Mouse (Mus musculus) left cerebral cortex, postnatal 4 days (tissue): ENCODE measurements around the gene Jpt1. TPM values are rescaled to one million over a fixed set of nuclear protein-coding genes. Genes with fewer than 3 reads are reported as not detected.
"Not testable (repeated sequence)": the region's sequence is repeated elsewhere in the genome, so short reads cannot be mapped to it uniquely, and the experiment has no call there.

ENCODE experiments used
- DNase-seq: peaks from one replicate; pipeline ENCODE4 v3.0.0-alpha.2; 2022
- intact Hi-C: fragments of 180-260 bp; cut with DNase I; formaldehyde crosslinking; loops from one replicate; pipeline ENCODE4 v1.15.1; 2025
- total RNA-seq, 2 experiments: library from RNA; stranded (reverse); gene quantifications; 2 replicates each; pipeline ENCODE4 v1.2.3; 2021

Gene Jpt1
- total RNA-seq, 2 experiments from 2014 or later, result 803 to 865 TPM

DNA sequence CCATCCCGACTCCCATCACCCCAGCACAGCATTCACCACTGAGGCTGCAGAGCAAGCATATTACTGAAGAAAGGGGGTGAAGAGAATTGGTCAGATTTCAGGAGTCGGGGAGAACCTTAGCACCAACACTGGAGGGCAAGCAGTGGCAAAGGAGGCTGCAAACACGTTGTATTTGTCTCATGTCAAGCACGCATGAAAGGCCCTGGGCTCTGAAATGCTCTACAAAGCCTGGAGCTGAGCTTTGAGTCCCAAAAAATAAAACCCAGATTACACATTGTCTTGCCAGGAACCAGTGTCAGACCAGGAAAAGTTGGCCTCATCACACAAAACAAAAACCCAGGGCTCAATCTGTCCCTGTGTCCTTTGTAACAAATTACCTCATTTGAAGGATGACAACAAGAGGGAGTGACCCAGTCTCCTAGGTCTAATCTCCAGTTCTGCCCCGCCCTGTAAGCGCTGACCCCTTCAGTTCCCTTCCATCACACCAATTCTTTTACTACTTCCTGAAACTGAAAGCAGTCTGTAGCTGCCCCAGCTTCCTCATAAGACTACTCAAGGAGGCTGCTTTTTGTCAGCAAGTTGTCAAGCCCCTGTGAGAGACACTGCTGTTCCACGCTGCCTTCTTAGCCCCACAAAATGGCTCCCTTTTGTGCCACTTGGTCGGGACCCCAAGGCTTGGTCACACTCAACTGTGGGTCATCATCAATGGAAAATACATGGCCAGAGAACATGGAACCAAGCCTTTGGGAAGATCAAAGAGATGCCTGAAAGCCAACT, 1.6 kb downstream of the Jpt1 start:
- intact Hi-C loops, result no loop called here
- DNase-seq, result no peak

DNA sequence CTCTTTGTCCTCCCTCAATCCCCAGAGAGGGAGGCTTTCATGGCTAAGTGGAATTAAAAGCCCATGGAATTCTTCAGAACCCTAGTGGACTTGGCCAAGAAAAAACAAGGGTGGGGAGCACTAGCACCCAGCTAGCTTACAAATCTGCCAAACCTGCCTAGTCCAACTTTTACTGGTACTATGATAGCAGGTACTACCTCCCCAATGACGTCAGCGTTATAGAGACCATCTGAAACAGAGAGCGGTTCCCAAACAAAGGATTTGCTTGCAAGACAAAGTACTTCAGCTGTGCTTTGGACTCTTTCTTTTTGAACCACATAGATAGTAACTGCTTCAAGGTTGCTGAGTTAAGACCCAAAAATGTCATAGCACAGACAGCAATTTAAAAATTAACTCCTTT, 2.2 kb downstream of the Jpt1 start:
- intact Hi-C loops, result no loop called here
- no peak for DNase-seq

DNA sequence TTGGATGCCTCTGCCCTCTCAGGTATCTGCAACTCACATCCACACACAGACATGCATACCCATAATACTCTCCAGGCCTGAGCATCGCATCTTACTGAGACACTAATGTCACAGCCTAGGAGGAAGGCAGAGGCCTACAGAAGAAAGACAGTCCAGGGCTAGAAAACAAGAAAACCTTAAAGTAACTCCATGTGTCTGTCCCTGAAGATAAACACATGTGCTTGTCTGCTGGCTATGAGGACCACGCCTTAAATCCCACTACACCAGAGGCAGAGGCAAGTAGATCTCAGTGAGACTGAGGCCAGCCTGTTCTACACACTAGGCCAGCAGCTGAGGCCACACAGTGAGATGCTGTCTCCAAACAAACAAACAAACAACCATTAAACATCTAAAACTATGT, 3.1 kb downstream of the Jpt1 start:
- no peak for DNase-seq
- intact Hi-C loops, result no loop called here

DNA sequence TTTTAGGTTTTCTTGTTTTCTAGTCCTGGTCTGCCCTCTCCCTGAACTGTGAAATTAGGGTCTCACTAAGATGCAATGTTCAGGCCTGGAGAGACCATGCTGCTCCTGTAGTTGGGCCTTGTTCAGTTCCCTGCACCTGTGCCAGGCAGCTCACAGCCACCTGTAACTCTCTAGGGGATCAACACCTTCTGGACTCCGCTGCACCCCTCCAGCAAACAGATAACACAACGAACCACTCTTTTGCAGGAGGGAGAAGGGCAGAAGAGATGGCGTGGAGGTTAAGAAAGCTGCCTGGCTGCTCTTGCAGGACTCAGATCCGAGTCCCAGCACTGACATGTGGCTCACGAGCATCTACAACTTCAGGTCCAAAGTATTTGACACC, 3.7 kb downstream of the Jpt1 start:
- DNase-seq, result no peak
- intact Hi-C loops, result no loop called here

DNA sequence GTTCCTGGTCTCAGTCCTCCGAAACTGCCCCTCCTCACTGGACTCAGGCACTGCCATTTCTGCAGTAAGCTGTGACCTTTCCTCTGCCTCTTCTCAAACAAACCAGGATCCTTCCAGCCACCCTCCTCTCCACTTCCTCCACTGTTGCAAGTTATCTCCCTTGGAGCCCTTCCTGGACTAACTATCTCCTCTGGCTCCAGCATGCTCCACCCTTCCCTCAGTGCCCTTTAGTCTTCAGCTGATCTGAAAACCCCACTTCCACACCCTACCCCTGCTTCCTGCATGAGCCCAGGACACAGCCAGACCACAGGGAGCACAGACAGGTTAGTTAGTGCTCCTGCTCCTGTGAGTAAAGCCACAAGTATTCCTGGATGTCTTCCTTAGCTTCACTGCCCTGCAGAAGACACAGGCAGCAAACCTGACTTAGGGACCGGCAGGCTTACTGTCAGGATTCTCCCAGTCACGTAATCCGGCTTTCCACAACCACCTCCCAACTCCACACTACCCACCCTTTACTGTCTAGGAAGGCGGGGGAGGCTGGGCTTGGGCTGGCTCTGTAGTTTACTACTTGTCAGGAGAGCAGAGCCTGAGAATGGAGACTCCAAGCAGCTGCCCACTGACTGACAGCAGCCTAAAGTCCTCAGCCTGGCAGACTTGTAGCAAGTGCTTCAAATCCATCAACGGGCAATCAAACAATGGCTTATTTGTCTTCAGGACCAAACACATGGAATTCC, 4.2 kb downstream of the Jpt1 start:
- intact Hi-C loops, result no loop called here
- no peak for DNase-seq

DNA sequence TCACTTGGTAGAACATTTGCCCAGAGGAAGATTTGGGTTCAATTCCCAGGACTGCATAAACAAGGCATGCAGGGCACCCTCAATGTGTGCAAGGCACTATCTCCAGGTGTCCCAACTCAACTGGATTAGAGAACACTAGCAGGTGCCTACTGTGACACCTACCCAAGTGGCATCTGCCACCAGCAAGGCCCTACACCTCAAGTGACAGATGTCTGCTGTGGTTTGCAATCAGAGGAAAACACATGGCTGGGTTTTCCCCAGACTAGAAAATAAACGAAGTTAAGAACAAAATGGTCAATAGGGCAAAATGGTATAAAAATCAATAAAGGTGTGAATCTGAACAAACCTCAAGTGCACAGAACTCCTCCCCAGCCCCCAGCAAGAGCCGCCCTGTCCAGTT, 6.1 kb downstream of the Jpt1 start:
- intact Hi-C loops, result no loop called here
- no peak for DNase-seq

DNA sequence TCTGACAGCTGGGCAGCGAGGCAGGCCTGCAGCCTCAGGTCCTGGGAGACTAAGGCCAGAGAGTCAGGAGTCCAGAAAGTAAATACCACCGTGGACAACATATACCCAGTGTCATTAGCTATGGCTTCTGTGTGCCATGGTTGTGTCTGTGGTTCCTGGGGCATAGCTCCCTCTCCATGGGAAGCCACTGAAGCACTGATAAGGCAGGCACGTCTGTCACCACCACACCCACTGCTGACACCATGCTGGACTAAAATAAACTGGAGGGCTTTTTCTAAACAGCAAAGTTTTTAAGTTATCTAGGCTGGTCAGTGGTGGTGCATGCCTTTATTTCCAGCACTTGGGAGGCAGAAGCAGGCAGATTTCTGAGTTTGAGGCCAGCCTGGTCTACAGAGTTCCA, 7.6 kb downstream of the Jpt1 start:
- intact Hi-C loops, result no loop called here
- no peak for DNase-seq

DNA sequence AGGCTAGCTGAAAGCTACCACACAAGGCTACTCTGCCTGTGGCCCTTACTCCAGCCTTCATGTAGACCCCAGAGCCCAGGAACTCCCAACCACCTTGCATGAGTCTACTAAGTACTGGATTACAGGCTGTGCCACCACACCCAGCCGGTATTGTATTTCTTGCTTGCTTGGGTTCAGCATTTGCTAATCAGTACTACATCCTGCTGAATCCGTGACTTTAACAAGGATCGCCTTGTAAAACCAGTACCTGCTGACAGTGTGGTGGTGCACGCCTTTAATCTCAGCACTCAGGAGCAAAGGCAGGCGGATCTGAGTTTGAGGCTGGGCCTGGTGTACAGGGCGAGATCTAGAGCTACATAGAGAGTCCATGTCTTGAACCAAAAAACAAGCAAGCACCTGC, 11.6 kb downstream of the Jpt1 start:
- intact Hi-C loops, result no loop called here
- no peak for DNase-seq

DNA sequence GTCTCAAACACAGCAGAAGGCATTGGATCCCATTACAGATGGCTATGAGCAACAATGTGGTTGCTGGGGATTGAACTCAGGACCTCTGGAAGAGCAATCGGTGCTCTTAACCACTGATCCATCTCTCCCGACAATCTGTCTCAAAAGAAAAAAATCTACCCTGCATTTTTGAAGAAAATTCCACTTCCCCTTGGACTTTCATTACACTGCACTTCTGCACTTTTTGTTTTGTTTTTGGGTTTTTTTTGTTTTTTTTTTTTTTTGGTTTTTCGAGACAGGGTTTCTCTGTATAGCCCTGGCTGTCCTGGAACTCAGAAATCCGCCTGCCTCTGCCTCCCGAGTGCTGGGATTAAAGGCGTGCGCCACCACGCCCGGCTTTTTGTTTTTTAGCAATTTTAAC, 17.6 kb downstream of the Jpt1 start:
- DNase-seq, intact Hi-C loops: not testable (repeated sequence)

DNA sequence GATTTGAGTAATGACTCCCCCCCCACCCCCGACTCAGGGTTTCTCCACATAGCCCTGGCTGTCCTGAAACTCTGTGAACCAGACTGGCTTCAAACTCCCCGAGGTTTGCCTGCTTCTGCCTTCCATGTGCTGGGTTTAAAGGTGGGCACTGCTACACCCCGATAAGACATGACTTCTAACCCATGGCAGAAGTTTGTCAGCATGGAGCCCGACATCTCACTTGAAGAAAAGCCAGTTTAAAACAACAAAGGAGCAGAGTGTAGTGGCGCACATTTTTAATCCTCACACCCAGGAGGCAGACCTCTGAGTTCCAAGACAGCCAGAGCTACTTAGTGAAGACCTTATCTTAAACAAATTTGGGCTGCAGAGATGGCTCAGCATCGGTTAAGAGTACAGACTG, 21.8 kb downstream of the Jpt1 start:
- DNase-seq, result no peak
- intact Hi-C loops, result no loop called here

DNA sequence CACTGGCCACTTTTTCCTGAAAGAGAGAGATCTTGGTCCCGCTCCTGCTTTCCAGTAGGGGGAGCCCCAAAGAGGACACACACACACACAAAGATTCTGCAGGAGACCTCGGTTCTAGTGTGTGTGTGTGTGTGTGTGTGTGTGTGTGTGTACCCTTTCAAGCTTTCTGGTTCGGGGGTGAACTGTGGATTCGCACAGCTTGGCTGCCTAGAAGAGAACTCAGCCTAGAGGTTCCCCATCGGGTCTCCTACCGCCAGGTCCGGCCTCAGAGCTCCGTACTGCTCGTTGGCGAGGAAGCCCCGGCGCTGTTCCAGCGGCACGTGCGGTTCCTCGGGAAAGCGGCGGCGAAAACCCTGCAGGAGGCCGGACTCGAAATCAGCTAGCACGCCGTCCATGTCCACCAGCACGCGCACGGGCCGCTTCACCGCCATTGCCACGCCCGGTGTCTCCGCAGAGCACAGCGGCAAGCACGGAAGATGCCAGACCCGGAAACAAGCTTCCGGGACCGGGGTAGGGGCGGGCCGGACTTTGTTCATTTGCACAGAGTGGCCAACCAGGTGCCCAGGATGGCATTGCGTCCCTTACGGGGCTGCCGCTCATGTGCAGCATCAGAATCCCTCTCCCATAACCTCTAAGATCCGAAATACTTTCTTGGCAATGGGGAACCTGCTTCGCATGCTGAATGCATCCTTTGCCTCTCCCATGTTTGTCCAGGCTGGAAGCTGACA, 22.7 kb downstream of the Jpt1 start, which contains the start of gene Nt5c:
Gene Nt5c (minus strand): TSS at position 507 of the 728 bp plus-strand sequence.
- intact Hi-C loops, result no loop called here

DNA sequence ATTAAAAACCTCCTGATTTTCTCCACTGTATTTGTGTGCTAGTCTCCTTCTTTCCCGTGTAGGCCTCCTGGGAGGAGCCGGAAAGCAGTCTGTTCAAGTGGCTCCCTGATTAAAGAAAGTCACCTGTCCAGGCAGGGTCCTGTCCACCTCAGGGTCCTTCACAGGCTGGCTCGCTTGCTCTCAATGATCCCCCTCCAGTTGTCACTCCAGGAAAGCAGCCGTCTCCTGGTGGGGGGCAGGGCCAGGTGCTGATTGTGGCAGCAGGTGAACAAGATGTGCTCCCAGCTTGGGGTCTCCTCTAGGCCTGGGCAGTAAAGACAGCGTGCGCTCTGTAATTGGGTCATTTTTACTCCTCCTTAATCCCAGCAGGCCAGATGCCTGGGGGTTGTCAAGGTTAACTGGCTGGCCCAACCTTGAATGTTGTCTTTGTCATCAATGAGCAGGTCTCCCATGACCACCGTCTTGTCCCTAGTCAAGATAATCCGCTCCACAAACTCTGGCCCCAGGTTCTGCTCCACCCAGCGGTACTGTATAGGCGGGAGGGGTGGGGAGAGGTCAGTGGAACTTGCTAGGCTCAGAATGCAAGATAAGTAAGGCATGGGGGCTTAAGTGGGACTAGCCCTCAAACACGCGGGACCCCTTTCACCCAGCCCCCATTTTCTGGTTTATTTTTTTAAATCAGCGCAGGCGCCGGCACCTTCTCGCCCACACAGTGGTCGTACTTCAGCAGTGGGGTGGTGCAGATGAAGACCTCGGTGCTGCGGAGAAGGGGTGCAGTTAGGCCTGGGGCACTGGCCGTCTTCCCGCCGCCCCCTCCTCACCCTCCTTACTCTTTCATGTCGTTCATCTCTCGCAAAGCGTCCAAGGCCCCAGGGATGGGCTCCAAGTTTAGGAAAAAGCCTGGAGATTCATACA, 23.5 kb downstream of the Jpt1 start:
- DNase-seq, result no peak
- intact Hi-C loops, result no loop called here

More for the DNA sequence above, 22.7 kb downstream of the Jpt1 start, which contains the start of gene Nt5c:
- DNase-seq, result peak; percentile 81

DNA sequence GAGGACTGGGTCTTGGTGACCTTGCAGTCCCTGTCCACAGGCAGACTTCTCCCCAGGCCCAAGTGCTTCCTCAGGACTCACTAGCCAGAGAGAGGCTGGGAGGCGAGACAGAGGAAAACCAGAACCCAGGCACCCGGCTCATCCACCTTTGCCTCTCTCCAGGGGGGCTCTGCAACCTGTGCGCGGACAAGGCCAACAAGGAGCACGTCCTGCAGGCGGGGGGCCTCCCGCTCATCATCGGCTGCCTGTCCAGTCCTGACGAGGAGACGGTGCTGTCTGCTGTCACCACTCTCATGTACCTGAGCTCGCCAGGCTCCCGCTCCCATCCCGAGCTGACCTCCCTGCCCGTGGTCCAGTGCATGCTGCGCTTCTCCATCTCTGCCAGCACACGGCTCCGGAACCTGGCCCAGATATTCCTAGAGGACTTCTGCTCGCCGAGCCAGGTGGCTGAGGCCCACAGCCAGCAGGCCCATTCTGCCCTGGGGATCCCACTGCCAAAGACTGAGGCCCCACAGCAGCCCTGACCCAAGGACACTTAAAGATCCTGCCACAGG, 25.6 kb downstream of the Jpt1 start:
- no peak for DNase-seq
- intact Hi-C loops, result no loop called here

DNA sequence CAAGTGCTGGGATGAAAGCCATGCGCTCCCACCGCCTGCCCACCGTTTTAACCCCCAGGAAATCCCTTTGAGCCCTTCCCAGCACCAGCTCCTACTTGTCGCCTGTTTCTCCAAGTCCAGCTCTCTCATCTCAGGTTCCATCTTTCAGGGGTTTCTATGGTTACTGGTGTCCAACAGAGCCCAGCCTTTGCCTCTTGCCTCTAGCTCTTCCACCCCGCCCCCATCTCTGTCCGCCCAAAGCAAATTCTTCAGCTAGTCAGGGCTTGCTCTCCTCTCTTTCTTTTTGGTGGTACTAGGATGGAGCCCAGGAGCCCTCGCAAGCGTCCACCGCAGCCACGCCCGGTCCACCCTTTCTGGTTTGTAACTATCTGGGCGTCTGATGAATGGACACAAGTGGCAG, 29.0 kb downstream of the Jpt1 start:
- DNase-seq, result no peak
- intact Hi-C loops, result no loop called here

DNA sequence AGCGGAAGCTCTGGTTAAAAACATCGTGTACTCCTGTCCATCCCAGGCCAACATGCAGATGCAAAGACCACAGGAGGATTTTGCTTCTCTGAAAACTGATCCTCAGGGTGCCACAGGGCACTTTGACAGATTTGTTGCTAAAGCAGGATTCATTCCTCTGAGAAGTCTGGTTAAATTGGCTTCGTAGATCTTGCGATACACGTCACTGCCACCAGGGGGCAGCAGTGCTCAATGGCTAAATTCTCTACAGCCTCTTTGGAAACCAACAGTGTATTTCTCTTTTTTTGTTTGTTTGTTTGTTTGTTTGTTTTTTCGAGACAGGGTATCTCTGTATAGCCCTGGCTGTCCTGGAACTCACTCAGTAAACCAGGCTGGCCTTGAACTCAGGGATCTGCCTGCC, 30.5 kb downstream of the Jpt1 start:
- intact Hi-C loops, result no loop called here
- DNase-seq, result peak; percentile 74

DNA sequence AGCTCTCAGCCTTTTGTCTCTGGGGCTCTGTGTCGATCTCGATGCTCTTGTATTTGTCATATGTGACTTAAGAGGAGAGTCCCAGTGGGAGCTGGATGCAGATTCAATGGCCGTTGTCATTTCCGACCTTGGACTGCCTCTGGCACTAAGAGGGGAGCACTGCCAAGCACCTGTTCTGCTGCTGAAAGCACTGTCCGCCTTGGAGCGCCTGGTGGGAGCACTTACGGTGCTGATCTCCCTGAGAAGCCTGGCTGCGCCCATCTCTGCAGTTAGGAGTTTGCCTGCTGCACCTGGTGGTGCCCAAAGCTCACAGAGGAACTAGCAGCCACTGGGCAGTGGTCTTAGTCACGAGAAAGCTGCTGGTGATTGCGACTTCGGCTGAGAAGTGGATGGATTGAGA, 30.9 kb downstream of the Jpt1 start:
- intact Hi-C loops, result no loop called here
- no peak for DNase-seq

DNA sequence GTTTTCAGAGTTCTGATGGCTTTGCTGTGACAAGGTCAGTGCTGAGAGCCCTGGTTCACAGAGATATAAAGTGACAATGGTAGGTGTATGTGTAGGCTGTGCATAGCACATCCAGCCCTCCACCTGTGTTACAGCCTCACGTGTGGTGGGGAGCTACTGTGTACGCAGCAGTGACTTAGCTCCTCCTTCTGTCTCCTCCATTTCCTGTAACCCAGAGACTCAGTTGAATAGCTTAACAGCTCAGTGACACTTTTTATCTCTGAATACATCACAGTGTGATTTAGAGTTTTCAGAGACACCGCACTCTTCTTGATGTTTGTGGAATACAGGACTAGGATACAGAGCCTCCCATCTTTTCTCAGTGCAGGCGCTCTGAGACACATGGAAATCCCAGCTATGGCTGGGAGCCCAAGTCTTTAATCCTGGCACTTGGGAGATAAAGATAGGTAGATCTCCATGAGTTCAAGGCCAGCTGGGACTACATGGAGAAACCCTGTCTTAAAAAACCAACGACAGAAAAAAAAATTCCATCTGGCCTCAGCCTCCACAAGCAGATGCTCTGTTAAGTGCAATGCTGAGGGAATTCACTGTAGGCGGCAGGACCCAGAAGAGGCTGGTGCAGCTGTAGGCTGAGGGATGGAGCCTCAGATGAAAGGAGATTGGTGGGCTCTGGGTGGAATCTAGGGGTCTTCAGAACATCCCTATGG, 32.5 kb downstream of the Jpt1 start:
- DNase-seq, result no peak

DNA sequence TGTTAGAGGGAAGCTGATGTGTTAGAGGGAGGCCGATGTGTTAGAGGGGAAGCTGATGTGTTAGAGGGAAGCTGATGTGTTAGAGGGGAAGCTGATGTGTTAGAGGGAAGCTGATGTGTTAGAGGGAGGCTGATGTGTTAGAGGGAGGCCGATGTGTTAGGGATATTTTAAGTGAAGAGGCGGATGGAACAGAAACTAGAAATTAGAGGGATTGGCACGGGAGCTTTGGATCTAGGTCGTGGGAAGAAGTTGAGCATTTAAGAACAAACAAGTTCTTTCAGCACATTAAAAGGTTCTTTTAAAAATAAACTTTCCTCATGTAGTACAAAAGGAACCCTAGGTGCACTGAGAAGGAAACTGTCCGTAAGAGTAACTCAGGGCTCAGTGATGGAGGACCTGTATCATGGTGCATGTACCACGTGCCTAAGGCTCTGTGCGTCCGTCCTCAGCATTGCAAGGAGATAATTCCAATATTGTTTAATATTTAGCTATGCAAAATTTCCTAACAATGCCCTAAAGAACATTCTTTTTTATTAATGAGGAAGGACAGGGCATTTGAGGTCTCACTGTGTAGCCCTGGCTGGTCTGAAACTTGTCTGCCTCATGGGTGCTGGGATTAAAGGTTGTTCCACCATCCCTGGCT, 35.8 kb downstream of the Jpt1 start:
- intact Hi-C loops, result no loop called here
- DNase-seq, result no peak

More for the DNA sequence above, 32.5 kb downstream of the Jpt1 start:
- intact Hi-C loops, result no loop called here

DNA sequence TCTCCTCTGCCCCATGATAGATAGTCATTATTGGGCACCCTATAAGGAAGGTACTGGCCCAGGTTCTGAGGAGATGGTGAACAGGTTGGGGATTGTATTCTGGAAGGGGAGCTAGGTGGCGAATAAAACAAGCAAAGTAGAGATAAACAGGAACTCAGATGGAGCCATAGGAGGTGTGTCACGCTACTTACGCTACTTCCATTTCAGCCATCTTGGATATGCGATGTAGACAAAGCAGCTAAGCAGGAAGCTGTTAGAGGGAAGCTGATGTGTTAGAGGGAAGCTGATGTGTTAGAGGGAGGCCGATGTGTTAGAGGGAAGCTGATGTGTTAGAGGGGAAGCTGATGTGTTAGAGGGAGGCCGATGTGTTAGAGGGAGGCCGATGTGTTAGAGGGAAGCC, 36.8 kb downstream of the Jpt1 start:
- intact Hi-C loops, DNase-seq: not testable (repeated sequence)
